Mouse (Mus musculus): ENCODE measurements around the gene Med21. TPM values are rescaled to one million over a fixed set of nuclear protein-coding genes. Genes with fewer than 3 reads are reported as not detected.

The Med21 gene
- polyA plus RNA-seq, 1 experiment from 2014 or later: 146 TPM

DNA sequence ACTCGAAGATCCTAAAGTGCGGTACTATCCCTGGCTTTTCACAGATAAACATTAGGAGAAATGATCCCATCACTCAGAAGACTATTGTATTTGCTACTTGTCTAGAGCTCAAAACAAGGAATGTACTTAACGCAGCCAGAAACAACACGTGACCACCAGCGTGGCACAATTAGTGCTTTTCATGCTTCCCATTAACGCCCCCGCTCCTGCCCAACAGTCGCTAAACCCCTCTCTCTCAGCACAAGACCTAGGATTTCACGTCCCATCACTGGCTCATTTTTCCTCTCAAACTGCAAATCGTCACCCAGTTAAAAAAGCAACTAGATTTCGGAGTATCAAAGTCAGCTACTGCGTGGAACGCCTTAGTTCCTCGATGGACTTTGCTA, 8.7 kb upstream of the Med21 start:
- Histone ChIP-seq H3K27ac (ENCODE audit: low read length) (peak overlapping the region; percentile 82; the same call in 1 of the 2 replicates), H3K27me3 (ENCODE audit: control insufficient read depth, insufficient read depth, low read length) (no peaks in the 10 kb centered on the region)
- WGBS: 10% methylated on average over 14 of the region's 14 CpGs

DNA sequence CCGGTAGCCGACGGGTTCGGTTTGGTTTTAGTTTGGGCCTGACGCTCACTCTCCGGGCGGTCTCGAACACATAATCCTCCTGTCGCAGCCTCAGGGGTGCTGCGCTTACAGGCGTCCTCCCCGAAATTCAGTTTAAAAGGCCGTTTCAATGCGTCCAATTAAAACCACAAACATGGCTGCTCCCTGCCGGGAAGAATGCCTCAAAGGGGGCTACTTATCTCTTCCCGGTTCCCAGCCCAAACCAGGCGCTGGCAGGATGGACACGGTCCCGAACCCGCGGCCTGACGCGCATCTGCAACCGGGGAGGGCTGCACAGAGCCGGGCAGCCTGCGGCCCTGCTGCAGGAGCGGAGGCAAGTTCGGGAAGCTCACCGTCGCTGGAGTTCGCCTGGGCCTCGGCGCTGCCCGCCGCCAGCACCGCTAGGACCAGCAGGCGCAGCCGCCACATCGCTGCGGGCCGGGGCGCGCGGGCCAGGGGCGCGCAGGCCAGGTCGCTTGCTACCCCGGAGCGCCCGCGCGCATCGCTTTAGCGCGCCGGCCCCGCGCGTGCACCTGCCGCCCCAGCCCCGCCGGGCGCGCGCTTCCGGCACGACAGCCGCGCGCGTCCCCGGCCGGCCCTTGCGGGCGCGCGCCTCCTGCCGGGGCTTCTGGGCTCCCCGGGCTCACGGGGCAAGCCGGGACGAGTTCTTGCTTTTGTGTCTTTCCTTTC, 8.2 kb upstream of the Med21 start:
- H3K27ac ChIP-seq (ENCODE audit: low read length): peak overlapping the region; percentile 82
- H3K9me3 ChIP-seq (ENCODE audit: control insufficient read depth, low read depth, low read length): no peaks in the 10 kb centered on the region
- 1% methylated on average over 72 of the region's 82 CpGs for WGBS
- peak overlapping the region; percentile 71 for H3K4me3 ChIP-seq (ENCODE audit: low read depth, low read length)
- no peaks in the 10 kb centered on the region for H3K27me3 ChIP-seq (ENCODE audit: control insufficient read depth, insufficient read depth, low read length)
- ATAC-seq (ENCODE audit: insufficient number of reproducible peaks, insufficient read depth, low FRiP score, low read depth): peak; percentile 91
- H3K9ac ChIP-seq (replicated peaks; ENCODE audit: low read depth, low read length): peak overlapping the region; percentile 61
- peaks cover 11% of the 10 kb centered on the region; the same call in 1 of the 2 replicates for H3K4me1 ChIP-seq (ENCODE audit: control insufficient read depth, insufficient read depth, low read length)
- H3K4me2 ChIP-seq (replicated peaks; ENCODE audit: low read depth, low read length): peak overlapping the region; percentile 70
- no peaks in the 10 kb centered on the region for H3K36me3 ChIP-seq (ENCODE audit: control insufficient read depth, insufficient read depth, low read length)

More for the DNA sequence above, 8.7 kb upstream of the Med21 start:
- H3K4me3 ChIP-seq (ENCODE audit: low read depth, low read length): peak overlapping the region; percentile 71
- H3K9me3 ChIP-seq (ENCODE audit: control insufficient read depth, low read depth, low read length): no peaks in the 10 kb centered on the region
- no peaks in the 10 kb centered on the region for H3K36me3 ChIP-seq (ENCODE audit: control insufficient read depth, insufficient read depth, low read length)
- peak overlapping the region; percentile 61 for H3K9ac ChIP-seq (replicated peaks; ENCODE audit: low read depth, low read length)
- peak overlapping the region; percentile 70 for H3K4me2 ChIP-seq (replicated peaks; ENCODE audit: low read depth, low read length)
- peaks cover 11% of the 10 kb centered on the region; the same call in 1 of the 2 replicates for H3K4me1 ChIP-seq (ENCODE audit: control insufficient read depth, insufficient read depth, low read length)
- no peak for ATAC-seq (ENCODE audit: insufficient number of reproducible peaks, insufficient read depth, low FRiP score, low read depth)

GRCm38 (mm10) chr6:146634759-146635606, 7.4 kb upstream of the Med21 start:
- Histone ChIP-seq H3K27me3 (ENCODE audit: control insufficient read depth, insufficient read depth, low read length) (no peaks in the 10 kb centered on the region), H3K4me1 (ENCODE audit: control insufficient read depth, insufficient read depth, low read length) (peaks cover 11% of the 10 kb centered on the region; the same call in 1 of the 2 replicates), H3K4me3 (ENCODE audit: low read depth, low read length) (peak overlapping the region; percentile 71; the same call in 1 of the 2 replicates), H3K36me3 (ENCODE audit: control insufficient read depth, insufficient read depth, low read length) (no peaks in the 10 kb centered on the region), H3K27ac (ENCODE audit: low read length) (no peak overlapping the region), H3K9ac (replicated peaks; ENCODE audit: low read depth, low read length) (no peak overlapping the region), H3K4me2 (replicated peaks; ENCODE audit: low read depth, low read length) (peak overlapping the region; percentile 70; the same call in 1 of the 2 replicates), H3K9me3 (ENCODE audit: control insufficient read depth, low read depth, low read length) (no peaks in the 10 kb centered on the region)
- 57% methylated on average over 4 of the region's 4 CpGs for WGBS
- no peak for ATAC-seq (ENCODE audit: insufficient number of reproducible peaks, insufficient read depth, low FRiP score, low read depth)

GRCm38 (mm10) chr6:146636482-146636881, 5.9 kb upstream of the Med21 start:
- no peak overlapping the region for H3K4me3 ChIP-seq (ENCODE audit: low read depth, low read length)
- no peak overlapping the region for H3K4me2 ChIP-seq (replicated peaks; ENCODE audit: low read depth, low read length)
- H3K27ac ChIP-seq (ENCODE audit: low read length): no peak overlapping the region
- ATAC-seq (ENCODE audit: insufficient number of reproducible peaks, insufficient read depth, low FRiP score, low read depth): no peak
- no peaks in the 10 kb centered on the region for H3K36me3 ChIP-seq (ENCODE audit: control insufficient read depth, insufficient read depth, low read length)
- peaks cover 11% of the 10 kb centered on the region; the same call in 1 of the 2 replicates for H3K4me1 ChIP-seq (ENCODE audit: control insufficient read depth, insufficient read depth, low read length)
- WGBS: 86% methylated on average over 5 of the region's 5 CpGs
- no peaks in the 10 kb centered on the region for H3K27me3 ChIP-seq (ENCODE audit: control insufficient read depth, insufficient read depth, low read length)
- H3K9ac ChIP-seq (replicated peaks; ENCODE audit: low read depth, low read length): no peak overlapping the region
- H3K9me3 ChIP-seq (ENCODE audit: control insufficient read depth, low read depth, low read length): no peaks in the 10 kb centered on the region

DNA sequence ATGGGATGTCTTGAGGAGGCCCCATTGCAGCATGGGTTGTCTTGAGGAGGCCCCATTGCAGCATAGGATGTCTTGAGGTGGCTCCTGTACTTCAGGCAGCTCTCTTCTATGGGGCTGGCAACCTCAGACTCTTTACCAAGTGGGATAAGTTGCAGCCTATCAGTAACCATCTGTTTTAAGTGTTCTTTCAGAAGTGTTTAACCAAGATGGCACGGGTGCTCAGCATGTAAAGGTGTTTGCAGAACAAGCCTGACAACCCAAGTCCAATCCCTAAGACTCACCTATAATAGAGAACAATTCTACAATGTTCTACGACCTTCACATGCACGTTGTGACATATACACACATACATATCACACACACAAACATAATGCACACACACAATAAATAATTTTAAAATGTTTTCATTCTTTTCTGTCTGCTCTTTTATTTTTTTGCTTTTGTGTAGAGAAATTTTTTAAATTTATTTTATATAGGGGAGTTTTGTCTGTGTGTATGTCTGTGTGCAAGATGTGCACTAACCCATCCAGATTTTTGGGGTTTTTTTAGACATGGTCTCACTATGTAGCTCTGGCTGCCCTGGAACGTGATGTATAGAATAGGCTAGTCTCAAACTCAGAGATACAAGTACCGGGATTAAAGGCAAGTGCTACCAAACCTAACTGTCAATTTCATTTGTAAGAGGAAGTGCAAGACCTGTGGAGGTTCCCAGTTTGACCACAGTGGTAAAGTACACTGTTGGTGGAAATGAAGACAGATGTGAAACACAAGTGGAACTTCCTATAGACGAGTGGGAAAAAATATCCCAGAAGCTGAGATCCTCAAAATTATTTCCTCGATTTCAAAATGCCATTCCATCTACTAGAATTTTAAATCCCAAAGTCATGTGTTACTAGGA, 2.0 kb upstream of the Med21 start:
- no peaks in the 10 kb centered on the region for H3K9me3 ChIP-seq (ENCODE audit: control insufficient read depth, low read depth, low read length)

DNA sequence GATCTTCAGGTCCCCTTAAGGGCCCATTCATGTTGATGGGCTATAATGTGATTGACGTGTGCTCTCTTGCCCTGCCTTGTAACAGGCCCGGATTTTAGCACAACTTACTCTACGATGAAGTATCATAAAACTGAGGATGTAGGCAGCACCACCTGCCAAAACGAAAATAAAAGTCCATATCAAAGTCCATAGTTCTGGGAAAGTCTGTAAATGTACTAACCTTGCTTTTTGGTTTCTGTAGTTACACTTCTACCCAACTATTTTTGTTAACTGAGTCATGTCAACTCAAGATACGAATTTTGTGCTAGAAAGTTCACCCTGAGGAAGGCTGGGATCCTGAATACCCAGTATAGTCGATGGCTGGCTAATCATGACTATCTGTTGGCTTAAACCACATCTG, 1.4 kb upstream of the Med21 start:
- no peaks in the 10 kb centered on the region for H3K27me3 ChIP-seq (ENCODE audit: control insufficient read depth, insufficient read depth, low read length)
- ATAC-seq (ENCODE audit: insufficient number of reproducible peaks, insufficient read depth, low FRiP score, low read depth): no peak

More for the DNA sequence above, 2.0 kb upstream of the Med21 start:
- no peak for ATAC-seq (ENCODE audit: insufficient number of reproducible peaks, insufficient read depth, low FRiP score, low read depth)
- no peaks in the 10 kb centered on the region for H3K36me3 ChIP-seq (ENCODE audit: control insufficient read depth, insufficient read depth, low read length)
- H3K27me3 ChIP-seq (ENCODE audit: control insufficient read depth, insufficient read depth, low read length): no peaks in the 10 kb centered on the region
- H3K27ac ChIP-seq (ENCODE audit: low read length): no peak overlapping the region
- 0 out of 2 replicates have a peak, but pooled peaks cover 4% of the 10 kb centered on the region for H3K4me1 ChIP-seq (ENCODE audit: control insufficient read depth, insufficient read depth, low read length)
- WGBS: 81% methylated on average over 7 of the region's 7 CpGs
- H3K9ac ChIP-seq (replicated peaks; ENCODE audit: low read depth, low read length): no peak overlapping the region
- no peak overlapping the region for H3K4me3 ChIP-seq (ENCODE audit: low read depth, low read length)
- no peak overlapping the region for H3K4me2 ChIP-seq (replicated peaks; ENCODE audit: low read depth, low read length)

GRCm38 (mm10) chr6:146641621-146642210, 631 bp upstream of the Med21 start:
- WGBS: 65% methylated on average over 11 of the region's 11 CpGs
- peak overlapping the region; percentile 50 for H3K4me2 ChIP-seq (replicated peaks; ENCODE audit: low read depth, low read length)
- no peaks in the 10 kb centered on the region for H3K27me3 ChIP-seq (ENCODE audit: control insufficient read depth, insufficient read depth, low read length)
- H3K9me3 ChIP-seq (ENCODE audit: control insufficient read depth, low read depth, low read length): no peaks in the 10 kb centered on the region
- no peak for ATAC-seq (ENCODE audit: insufficient number of reproducible peaks, insufficient read depth, low FRiP score, low read depth)
- no peak overlapping the region for H3K27ac ChIP-seq (ENCODE audit: low read length)
- H3K4me3 ChIP-seq (ENCODE audit: low read depth, low read length): peak overlapping the region; percentile 86
- H3K9ac ChIP-seq (replicated peaks; ENCODE audit: low read depth, low read length): peak overlapping the region; percentile 33; the same call in 1 of the 2 replicates
- H3K36me3 ChIP-seq (ENCODE audit: control insufficient read depth, insufficient read depth, low read length): no peaks in the 10 kb centered on the region
- H3K4me1 ChIP-seq (ENCODE audit: control insufficient read depth, insufficient read depth, low read length): 0 out of 2 replicates have a peak, but pooled peaks cover 4% of the 10 kb centered on the region

More for the DNA sequence above, 1.4 kb upstream of the Med21 start:
- no peak overlapping the region for H3K4me2 ChIP-seq (replicated peaks; ENCODE audit: low read depth, low read length)
- H3K9ac ChIP-seq (replicated peaks; ENCODE audit: low read depth, low read length): no peak overlapping the region
- H3K36me3 ChIP-seq (ENCODE audit: control insufficient read depth, insufficient read depth, low read length): no peaks in the 10 kb centered on the region
- no peak overlapping the region for H3K4me3 ChIP-seq (ENCODE audit: low read depth, low read length)
- H3K9me3 ChIP-seq (ENCODE audit: control insufficient read depth, low read depth, low read length): no peaks in the 10 kb centered on the region
- WGBS: 81% methylated on average over 6 of the region's 6 CpGs
- H3K27ac ChIP-seq (ENCODE audit: low read length): no peak overlapping the region
- 0 out of 2 replicates have a peak, but pooled peaks cover 4% of the 10 kb centered on the region for H3K4me1 ChIP-seq (ENCODE audit: control insufficient read depth, insufficient read depth, low read length)

Data from stomach, embryonic 14.5 days (tissue).